In genomic region chr17:24583599-24584460, GRCm38 (mm10) we compare ENCODE assay signal across 15 mouse cellular contexts. TPM values are rescaled to one million over a fixed set of nuclear protein-coding genes. Genes with fewer than 3 reads are reported as not detected.
DNase-seq lines count a peak whose midpoint lies in the region; ATAC-seq lines count a peak whose summit lies in the region.
"Had no signal": no experiment of that assay in that cellular context is flagged by ENCODE, and none has a peak within 500 bp of the region (broad histone marks: within the 10 kb centered on the region; RNA-seq: fewer than 3 reads in every experiment).

No protein-coding gene starts in this region.

- WGBS in heart, embryonic 14.5 days = 65% methylated on average over 5 of the region's 5 CpGs
- 62% methylated on average over 5 of the region's 5 CpGs for WGBS in heart, embryonic 16.5 days
- 71% methylated on average over 5 of the region's 5 CpGs for WGBS in forebrain, embryonic 14.5 days

- H3K27ac ChIP-seq in heart, embryonic 14.5 days (replicated peaks in 1 of 2; ENCODE audit: control insufficient read depth in 1 of 2, insufficient read depth in 1 of 2, low read depth in 2 of 2, low read length in 2 of 2) = peak overlapping the region; percentile 37 to 70
- peak overlapping the region; percentile 34 for H3K27ac ChIP-seq in heart, embryonic 16.5 days (ENCODE audit: low read length)
- no peak overlapping the region for H3K27ac ChIP-seq in forebrain, embryonic 14.5 days (ENCODE audit: low read depth, low read length)
- H3K27ac ChIP-seq: hindbrain, postnatal 0 days had no signal

- H3K4me2 ChIP-seq in heart, embryonic 14.5 days (ENCODE audit: low read length) = no peak overlapping the region
- H3K4me2 ChIP-seq in heart, embryonic 16.5 days (ENCODE audit: low read depth, low read length) = no peak overlapping the region
- H3K4me2 ChIP-seq in forebrain, embryonic 14.5 days (ENCODE audit: low read length) = no peak overlapping the region

- H3K27me3 ChIP-seq in heart, embryonic 14.5 days (ENCODE audit: control insufficient read depth, insufficient read depth, low read length) = no peaks in the 10 kb centered on the region
- no peaks in the 10 kb centered on the region for H3K27me3 ChIP-seq in heart, embryonic 16.5 days (ENCODE audit: control insufficient read depth, insufficient read depth, low read length)
- no peaks in the 10 kb centered on the region for H3K27me3 ChIP-seq in forebrain, embryonic 14.5 days (replicated peaks; ENCODE audit: control insufficient read depth, insufficient read depth, low read length)
- H3K27me3 ChIP-seq: megakaryocyte, embryonic 14.5 days had no signal

- ATAC-seq in heart, embryonic 14.5 days (ENCODE audit: insufficient number of reproducible peaks, insufficient read depth, low FRiP score, low read depth) = peak; percentile 46; the same call in 1 of the 2 replicates
- peak; percentile 68 for ATAC-seq in heart, embryonic 16.5 days (replicated peaks; ENCODE audit: extremely low read depth, insufficient read depth, low FRiP score)
- no peak for ATAC-seq in forebrain, embryonic 14.5 days
- ATAC-seq: CD4-positive, CD25-positive, alpha-beta regulatory T cell, adult 4 months; hindbrain, postnatal 0 days had no signal

- no peaks in the 10 kb centered on the region for H3K4me1 ChIP-seq in heart, embryonic 14.5 days (ENCODE audit: control insufficient read depth in 2 of 2, insufficient read depth in 2 of 2, low read length in 2 of 2)
- H3K4me1 ChIP-seq in heart, embryonic 16.5 days (ENCODE audit: control insufficient read depth, insufficient read depth, low read length) = no peaks in the 10 kb centered on the region
- no peaks in the 10 kb centered on the region for H3K4me1 ChIP-seq in forebrain, embryonic 14.5 days (ENCODE audit: control insufficient read depth, insufficient read depth, low read length)

- no peak for DNase-seq in heart, postnatal 10 days
- DNase-seq in 416B (ENCODE audit: low read depth) = peak; percentile 19
- DNase-seq in MEL-GATA-1-ER (ENCODE audit: extremely low read depth, low read depth) = peak; percentile 25
- no peak for DNase-seq in adrenal gland, postnatal 25 days
- no peak for DNase-seq in forebrain, embryonic 14.5 days (ENCODE audit: low spot score)
- DNase-seq in right cerebral cortex, postnatal 4 days = no peak
- DNase-seq: embryo, embryonic 11 days; kidney, postnatal 10 days; spleen, adult 18-20 months; thymus, postnatal 14 days had no signal

- H3K4me3 ChIP-seq in heart, embryonic 14.5 days (ENCODE audit: control insufficient read depth in 1 of 2, insufficient read depth in 1 of 2, low read depth in 1 of 2, low read length in 2 of 2) = no peak overlapping the region
- no peak overlapping the region for H3K4me3 ChIP-seq in heart, embryonic 16.5 days (ENCODE audit: low read length)
- H3K4me3 ChIP-seq in forebrain, embryonic 14.5 days (ENCODE audit: low read depth, low read length) = no peak overlapping the region
- H3K4me3 ChIP-seq: megakaryocyte, embryonic 14.5 days had no signal

- H3K9me3 ChIP-seq in heart, embryonic 14.5 days (ENCODE audit: control insufficient read depth, low read length) = no peaks in the 10 kb centered on the region
- no peaks in the 10 kb centered on the region for H3K9me3 ChIP-seq in heart, embryonic 16.5 days (replicated peaks; ENCODE audit: control insufficient read depth, low read length)
- H3K9me3 ChIP-seq in forebrain, embryonic 14.5 days (replicated peaks; ENCODE audit: control insufficient read depth, low read length) = no peaks in the 10 kb centered on the region
- H3K9me3 ChIP-seq: megakaryocyte, embryonic 14.5 days had no signal

- H3K9ac ChIP-seq in heart, embryonic 14.5 days (ENCODE audit: low read length) = no peak overlapping the region; the same call in 1 of the 2 replicates
- H3K9ac ChIP-seq in heart, embryonic 16.5 days (ENCODE audit: low read length) = no peak overlapping the region
- H3K9ac ChIP-seq in forebrain, embryonic 14.5 days (ENCODE audit: low read length) = no peak overlapping the region

- peaks cover 83% of the 10 kb centered on the region for H3K36me3 ChIP-seq in heart, embryonic 14.5 days (ENCODE audit: control insufficient read depth, insufficient read depth, low read length)
- peaks cover 53% of the 10 kb centered on the region for H3K36me3 ChIP-seq in heart, embryonic 16.5 days (ENCODE audit: control insufficient read depth, insufficient read depth)
- peaks cover 81% of the 10 kb centered on the region for H3K36me3 ChIP-seq in forebrain, embryonic 14.5 days (ENCODE audit: control insufficient read depth, insufficient read depth, low read length)

- intact Hi-C loops in heart, postnatal 10 days (cut with DNase I) = no loop called here

RNA-seq across cellular contexts. Expression of gene Pkd1, which starts 34.2 kb away (rescaled TPM):
- 16.8 and 18.0 TPM in 2 replicates for polyA plus RNA-seq in heart, embryonic 14.5 days (2014; fragmentation: Nextera tagmentation; extraction: Ambion mirVana)
- total RNA-seq in heart, postnatal 10 days (2021) = 10 to 100 TPM; 60.1 to 72.2 TPM
- polyA plus RNA-seq in heart, embryonic 16.5 days (2015; fragmentation: Nextera tagmentation; extraction: Ambion mirVana) = 17.6 and 18.4 TPM in 2 replicates
- 45.2 and 65.8 TPM in 2 replicates for total RNA-seq in adrenal gland, postnatal 25 days (2021)
- polyA plus RNA-seq in forebrain, embryonic 14.5 days (2014; fragmentation: Nextera tagmentation; extraction: Ambion mirVana) = 12.9 and 16.7 TPM in 2 replicates

RNA-seq across cellular contexts. Expression of gene Tsc2, which starts 48.6 kb away (rescaled TPM):
- polyA plus RNA-seq in heart, embryonic 14.5 days (2014; fragmentation: Nextera tagmentation; extraction: Ambion mirVana) = 49.1 and 51.1 TPM in 2 replicates
- 10 to 100 TPM; 86.0 to 95.6 TPM for total RNA-seq in heart, postnatal 10 days (2021)
- polyA plus RNA-seq in heart, embryonic 16.5 days (2015; fragmentation: Nextera tagmentation; extraction: Ambion mirVana) = 48.1 and 53.3 TPM in 2 replicates
- 108 and 138 TPM in 2 replicates for total RNA-seq in adrenal gland, postnatal 25 days (2021)
- polyA plus RNA-seq in forebrain, embryonic 14.5 days (2014; fragmentation: Nextera tagmentation; extraction: Ambion mirVana) = 59.8 and 66.4 TPM in 2 replicates

RNA-seq across cellular contexts. Expression of gene Nthl1, which starts 48.6 kb away (rescaled TPM):
- 7.3 and 7.7 TPM in 2 replicates for polyA plus RNA-seq in heart, embryonic 14.5 days (2014; fragmentation: Nextera tagmentation; extraction: Ambion mirVana)
- 1 to 10 TPM; 3.2 to 3.4 TPM for total RNA-seq in heart, postnatal 10 days (2021)
- polyA plus RNA-seq in heart, embryonic 16.5 days (2015; fragmentation: Nextera tagmentation; extraction: Ambion mirVana) = 11.2 and 12.7 TPM in 2 replicates
- total RNA-seq in adrenal gland, postnatal 25 days (2021) = 7.2 and 12.6 TPM in 2 replicates
- polyA plus RNA-seq in forebrain, embryonic 14.5 days (2014; fragmentation: Nextera tagmentation; extraction: Ambion mirVana) = 10.0 and 12.3 TPM in 2 replicates

RNA-seq across cellular contexts. Expression of gene Rab26, which starts 49.8 kb away (rescaled TPM):
- polyA plus RNA-seq in heart, embryonic 14.5 days (2014; fragmentation: Nextera tagmentation; extraction: Ambion mirVana) = 1.7 and 1.9 TPM in 2 replicates
- total RNA-seq in heart, postnatal 10 days (2021) = under 1 TPM; 0.32 to 0.45 TPM
- 0.87 and 0.92 TPM in 2 replicates for polyA plus RNA-seq in heart, embryonic 16.5 days (2015; fragmentation: Nextera tagmentation; extraction: Ambion mirVana)
- 1.3 and 1.4 TPM in 2 replicates for total RNA-seq in adrenal gland, postnatal 25 days (2021)
- 4.0 TPM in 2 replicates for polyA plus RNA-seq in forebrain, embryonic 14.5 days (2014; fragmentation: Nextera tagmentation; extraction: Ambion mirVana)

RNA-seq across cellular contexts. Expression of gene Traf7, which starts 56.1 kb away (rescaled TPM):
- polyA plus RNA-seq in heart, embryonic 14.5 days (2014; fragmentation: Nextera tagmentation; extraction: Ambion mirVana) = 68.8 and 74.4 TPM in 2 replicates
- 10 to 100 TPM; 75.9 to 77.9 TPM for total RNA-seq in heart, postnatal 10 days (2021)
- 77.6 and 80.7 TPM in 2 replicates for polyA plus RNA-seq in heart, embryonic 16.5 days (2015; fragmentation: Nextera tagmentation; extraction: Ambion mirVana)
- total RNA-seq in adrenal gland, postnatal 25 days (2021) = 105 and 133 TPM in 2 replicates
- polyA plus RNA-seq in forebrain, embryonic 14.5 days (2014; fragmentation: Nextera tagmentation; extraction: Ambion mirVana) = 80.1 and 96.6 TPM in 2 replicates

Comparison
In these comparisons a context has a peak if more than half of its experiments do, and no peak if none do; other contexts are left out.
1. DNase-seq: peak in 416B (single experiment) and MEL-GATA-1-ER (single experiment); none in heart, postnatal 10 days (0 of 2), adrenal gland, postnatal 25 days (single experiment), forebrain, embryonic 14.5 days (single experiment) and right cerebral cortex, postnatal 4 days (single experiment).